Mouse (Mus musculus): Measurements from ENCODE around the gene Cib4. TPM values are rescaled to one million over a fixed set of nuclear protein-coding genes. Genes with fewer than 3 reads are reported as not detected.

Cib4 gene
- polyA plus RNA-seq, 2 experiments, result 0.20 TPM; not detected in 1

DNA sequence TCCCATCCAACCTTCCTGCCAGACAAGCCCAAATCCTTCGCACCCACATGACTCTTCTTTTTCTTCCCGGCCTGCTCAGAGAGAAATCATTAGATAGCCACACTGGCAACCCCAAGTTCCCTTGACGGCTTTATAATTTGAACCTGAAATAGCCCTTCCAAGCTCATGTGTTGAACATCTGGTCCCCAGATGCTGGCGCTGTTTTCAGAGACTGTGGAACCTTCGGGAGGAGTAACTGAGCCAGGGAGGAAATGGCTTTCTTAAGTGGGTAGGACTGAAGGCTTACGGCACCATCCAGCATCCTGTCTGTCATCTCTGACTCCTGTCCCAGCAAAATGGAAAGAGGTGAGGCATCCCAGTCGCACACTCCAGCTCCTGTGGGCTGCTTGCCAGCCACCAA is 48.3 kb downstream of the Cib4 start:
- Histone ChIP-seq H3K4me3 (replicated peaks; ENCODE audit: low read length) (no peak overlapping the region), H3K4me1 (ENCODE audit: control insufficient read depth, insufficient read depth, low read length) (peaks cover 19% of the 10 kb centered on the region), H3K27me3 (ENCODE audit: control insufficient read depth, insufficient read depth, low read length) (no peaks in the 10 kb centered on the region), H3K9ac (ENCODE audit: low read depth, low read length, severe bottlenecking) (no peak overlapping the region), H3K9me3 (ENCODE audit: control insufficient read depth, low read length) (no peaks in the 10 kb centered on the region), H3K36me3 (ENCODE audit: control insufficient read depth, insufficient read depth, low read length) (no peaks in the 10 kb centered on the region), H3K27ac (replicated peaks; ENCODE audit: low read depth, low read length) (peak overlapping the region; percentile 63), H3K4me2 (replicated peaks; ENCODE audit: low read depth, low read length, severe bottlenecking) (0 out of 2 replicates have a peak overlapping the region, but pooled peaks have one; percentile 15)
- DNase-seq (ENCODE audit: low spot score), result peak; percentile 71
- TF ChIP-seq POLR2A (IDR thresholded peaks at IDR 0.05; ENCODE audit: borderline replicate concordance, extremely low read depth, insufficient read depth, insufficient read length), result no peak
- peak; percentile 74; the same call in 1 of the 2 replicates for ATAC-seq (ENCODE audit: low FRiP score, low read depth)
- 21% methylated on average over 7 of the region's 7 CpGs for WGBS

DNA sequence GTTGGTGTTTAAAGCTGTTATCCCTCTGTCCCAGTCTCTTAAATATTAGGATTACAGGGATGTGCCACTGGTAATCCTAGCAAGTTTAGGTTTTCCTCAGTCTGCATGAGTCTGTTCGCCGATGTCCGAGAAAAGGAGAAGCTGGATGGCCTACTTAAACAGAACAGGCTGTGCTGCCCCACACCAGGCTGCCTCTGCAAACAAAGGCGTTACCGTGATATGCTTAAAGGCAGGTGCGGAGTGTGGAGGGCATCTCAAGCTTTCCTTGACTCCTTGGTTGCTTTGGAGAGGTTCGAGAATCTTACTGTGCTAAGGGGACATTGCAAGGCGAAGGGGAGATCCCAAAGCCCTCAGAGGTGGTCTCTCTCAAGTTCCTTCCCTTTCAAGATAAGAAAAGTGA is 48.8 kb downstream of the Cib4 start:
- Histone ChIP-seq H3K4me2 (replicated peaks; ENCODE audit: low read depth, low read length, severe bottlenecking) (no peak overlapping the region), H3K4me1 (ENCODE audit: control insufficient read depth, insufficient read depth, low read length) (peaks cover 19% of the 10 kb centered on the region), H3K4me3 (replicated peaks; ENCODE audit: low read length) (no peak overlapping the region), H3K9me3 (ENCODE audit: control insufficient read depth, low read length) (no peaks in the 10 kb centered on the region), H3K36me3 (ENCODE audit: control insufficient read depth, insufficient read depth, low read length) (no peaks in the 10 kb centered on the region), H3K27ac (replicated peaks; ENCODE audit: low read depth, low read length) (peak overlapping the region; percentile 63), H3K9ac (ENCODE audit: low read depth, low read length, severe bottlenecking) (no peak overlapping the region), H3K27me3 (ENCODE audit: control insufficient read depth, insufficient read depth, low read length) (no peaks in the 10 kb centered on the region)
- no peak for DNase-seq (ENCODE audit: low spot score)
- no peak for TF ChIP-seq POLR2A (IDR thresholded peaks at IDR 0.05; ENCODE audit: borderline replicate concordance, extremely low read depth, insufficient read depth, insufficient read length)
- no peak for ATAC-seq (ENCODE audit: low FRiP score, low read depth)
- WGBS, result 38% methylated on average over 8 of the region's 8 CpGs

DNA sequence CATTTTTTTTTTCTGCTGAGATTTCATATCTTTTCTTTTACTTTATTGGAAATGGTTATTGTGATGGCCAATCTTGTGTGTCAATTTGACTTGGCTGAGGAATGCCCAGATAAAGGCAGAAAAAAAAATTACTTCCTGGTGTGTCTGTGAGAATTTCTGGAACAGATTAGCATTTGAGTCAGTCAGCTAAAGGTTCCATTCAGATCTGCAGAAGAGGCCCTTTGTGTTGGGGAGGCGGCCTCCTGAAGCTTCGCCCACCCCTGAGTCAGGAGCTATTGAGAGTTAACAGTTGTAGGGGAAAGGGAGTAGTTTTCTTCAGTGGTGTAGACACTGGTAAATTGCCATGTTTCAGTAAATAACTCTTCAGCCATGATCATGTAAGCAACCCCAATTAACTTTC is 50.3 kb downstream of the Cib4 start:
- peaks cover 19% of the 10 kb centered on the region for H3K4me1 ChIP-seq (ENCODE audit: control insufficient read depth, insufficient read depth, low read length)
- ATAC-seq (ENCODE audit: low FRiP score, low read depth), result no peak
- no peak overlapping the region for H3K4me3 ChIP-seq (replicated peaks; ENCODE audit: low read length)
- H3K36me3 ChIP-seq (ENCODE audit: control insufficient read depth, insufficient read depth, low read length), result no peaks in the 10 kb centered on the region
- DNase-seq (ENCODE audit: low spot score), result no peak
- H3K9ac ChIP-seq (ENCODE audit: low read depth, low read length, severe bottlenecking), result no peak overlapping the region
- H3K27ac ChIP-seq (replicated peaks; ENCODE audit: low read depth, low read length), result no peak overlapping the region
- no peak for TF ChIP-seq POLR2A (IDR thresholded peaks at IDR 0.05; ENCODE audit: borderline replicate concordance, extremely low read depth, insufficient read depth, insufficient read length)
- WGBS, result 74% methylated on average over 2 of the region's 2 CpGs
- no peaks in the 10 kb centered on the region for H3K27me3 ChIP-seq (ENCODE audit: control insufficient read depth, insufficient read depth, low read length)
- H3K4me2 ChIP-seq (replicated peaks; ENCODE audit: low read depth, low read length, severe bottlenecking), result no peak overlapping the region
- H3K9me3 ChIP-seq (ENCODE audit: control insufficient read depth, low read length), result no peaks in the 10 kb centered on the region

DNA sequence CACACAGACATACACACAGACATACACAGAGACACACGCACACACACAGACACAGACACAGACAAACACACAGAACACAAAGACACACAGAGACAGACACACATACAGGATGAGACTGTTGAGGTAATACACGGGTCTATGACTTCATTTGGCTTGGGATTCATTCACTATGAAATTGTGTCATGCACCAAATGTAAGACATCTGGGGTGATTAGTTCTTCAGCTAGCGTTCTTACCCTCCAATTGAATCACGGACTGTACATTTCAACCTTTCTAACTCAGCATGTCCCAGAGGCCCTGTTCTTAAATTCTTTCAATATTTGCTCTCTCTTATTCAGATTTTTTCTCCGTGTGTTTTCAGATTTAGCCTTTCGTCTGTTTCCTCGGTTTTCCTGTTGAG is 51.0 kb downstream of the Cib4 start:
- 52% methylated on average over 7 of the region's 7 CpGs for WGBS
- Histone ChIP-seq H3K4me3 (replicated peaks; ENCODE audit: low read length) (no peak overlapping the region), H3K9ac (ENCODE audit: low read depth, low read length, severe bottlenecking) (no peak overlapping the region), H3K27me3 (ENCODE audit: control insufficient read depth, insufficient read depth, low read length) (no peaks in the 10 kb centered on the region), H3K36me3 (ENCODE audit: control insufficient read depth, insufficient read depth, low read length) (no peaks in the 10 kb centered on the region), H3K4me1 (ENCODE audit: control insufficient read depth, insufficient read depth, low read length) (peaks cover 19% of the 10 kb centered on the region), H3K9me3 (ENCODE audit: control insufficient read depth, low read length) (no peaks in the 10 kb centered on the region), H3K27ac (replicated peaks; ENCODE audit: low read depth, low read length) (no peak overlapping the region), H3K4me2 (replicated peaks; ENCODE audit: low read depth, low read length, severe bottlenecking) (no peak overlapping the region)
- no peak for ATAC-seq (ENCODE audit: low FRiP score, low read depth)
- DNase-seq (ENCODE audit: low spot score), result peak; percentile 61
- no peak for TF ChIP-seq POLR2A (IDR thresholded peaks at IDR 0.05; ENCODE audit: borderline replicate concordance, extremely low read depth, insufficient read depth, insufficient read length)

DNA sequence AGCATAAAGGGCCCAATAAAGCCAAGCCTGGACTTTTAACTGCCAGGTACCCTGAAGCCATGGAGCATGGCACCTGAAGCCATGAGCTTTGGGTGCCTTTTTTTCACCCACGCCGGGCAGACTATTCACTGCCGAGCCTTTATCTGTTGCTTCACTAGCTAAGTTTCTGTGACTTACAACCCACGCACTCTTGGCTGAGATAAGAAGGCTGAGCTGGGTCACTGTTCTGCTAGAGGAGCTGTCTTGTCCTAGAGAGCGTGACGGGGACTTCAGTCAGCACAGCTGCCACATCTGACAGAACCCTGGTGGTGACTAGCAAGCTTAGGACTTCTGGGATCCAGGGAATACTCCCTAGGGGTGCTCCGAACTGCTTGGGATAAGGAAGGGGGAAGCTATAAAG is 51.9 kb downstream of the Cib4 start:
- Histone ChIP-seq H3K36me3 (ENCODE audit: control insufficient read depth, insufficient read depth, low read length) (no peaks in the 10 kb centered on the region), H3K27me3 (ENCODE audit: control insufficient read depth, insufficient read depth, low read length) (no peaks in the 10 kb centered on the region), H3K4me2 (replicated peaks; ENCODE audit: low read depth, low read length, severe bottlenecking) (no peak overlapping the region), H3K27ac (replicated peaks; ENCODE audit: low read depth, low read length) (no peak overlapping the region), H3K4me1 (ENCODE audit: control insufficient read depth, insufficient read depth, low read length) (peaks cover 19% of the 10 kb centered on the region), H3K9me3 (ENCODE audit: control insufficient read depth, low read length) (no peaks in the 10 kb centered on the region), H3K9ac (ENCODE audit: low read depth, low read length, severe bottlenecking) (no peak overlapping the region), H3K4me3 (replicated peaks; ENCODE audit: low read length) (no peak overlapping the region)
- 83% methylated on average over 7 of the region's 7 CpGs for whole genome bisulfite sequencing
- DNase-seq (ENCODE audit: low spot score) (no peak), ATAC-seq (ENCODE audit: low FRiP score, low read depth) (no peak)
- no peak for TF ChIP-seq POLR2A (IDR thresholded peaks at IDR 0.05; ENCODE audit: borderline replicate concordance, extremely low read depth, insufficient read depth, insufficient read length)

DNA sequence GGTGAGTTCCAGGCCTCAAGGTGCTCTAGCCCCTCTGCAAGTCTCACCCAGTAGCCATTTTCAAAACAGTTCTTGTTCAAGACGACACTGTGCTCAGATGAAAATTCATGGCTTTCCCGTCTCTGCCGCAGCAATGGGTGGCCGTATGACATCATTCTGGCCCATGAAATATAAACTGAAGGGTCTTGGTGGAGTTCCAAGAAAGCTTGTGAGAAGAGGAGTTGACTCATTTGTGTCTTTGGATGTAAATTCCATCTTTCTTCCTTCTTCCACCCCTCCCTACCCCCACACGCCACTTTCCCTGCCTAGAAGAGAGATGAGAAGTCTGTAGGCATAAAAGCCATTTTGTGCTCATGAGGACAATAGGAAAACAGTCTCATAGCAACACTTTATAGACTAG is 54.8 kb downstream of the Cib4 start:
- Histone ChIP-seq H3K9ac (ENCODE audit: low read depth, low read length, severe bottlenecking) (no peak overlapping the region), H3K4me1 (ENCODE audit: control insufficient read depth, insufficient read depth, low read length) (no peaks in the 10 kb centered on the region), H3K36me3 (ENCODE audit: control insufficient read depth, insufficient read depth, low read length) (no peaks in the 10 kb centered on the region), H3K4me2 (replicated peaks; ENCODE audit: low read depth, low read length, severe bottlenecking) (no peak overlapping the region), H3K27ac (replicated peaks; ENCODE audit: low read depth, low read length) (no peak overlapping the region), H3K27me3 (ENCODE audit: control insufficient read depth, insufficient read depth, low read length) (no peaks in the 10 kb centered on the region), H3K9me3 (ENCODE audit: control insufficient read depth, low read length) (no peaks in the 10 kb centered on the region), H3K4me3 (replicated peaks; ENCODE audit: low read length) (no peak overlapping the region)
- DNase-seq (ENCODE audit: low spot score) (no peak), ATAC-seq (ENCODE audit: low FRiP score, low read depth) (no peak)
- no peak for TF ChIP-seq POLR2A (IDR thresholded peaks at IDR 0.05; ENCODE audit: borderline replicate concordance, extremely low read depth, insufficient read depth, insufficient read length)
- 75% methylated on average over 5 of the region's 5 CpGs for WGBS
